Mouse (Mus musculus) Patski (cell line): Measurements from ENCODE around the gene Lzts2. TPM values are rescaled to one million over a fixed set of nuclear protein-coding genes. Genes with fewer than 3 reads are reported as not detected.
A peak's percentile ranks its signal among the peaks of the same experiment; 100 is the strongest.

ENCODE experiments used
- ATAC-seq: fragments of 100-300 bp; one replicate; pipeline ENCODE4 v1.8.0; 2021
- CTCF ChIA-PET: fragments of 350-600 bp; sonication (Branson Sonifier 250); formaldehyde crosslinking; loops from one replicate; lab custom pipeline; 2022; ENCODE audit warnings: inconsistent platforms; lab: Charles Lee
- POLR2A ChIA-PET: fragments of 350-600 bp; sonication (Branson Sonifier 250); formaldehyde crosslinking; loops from one replicate; lab custom pipeline; 2022; ENCODE audit warnings: antibody characterized with exemption, inconsistent platforms; lab: Charles Lee
- DNase-seq: peaks from one replicate; pipeline ENCODE4 v3.0.0-alpha.2; 2011; ENCODE audit warnings: low read depth, low spot score
- H3K27me3 ChIP-seq: fragments of 371-371 bp; one replicate; pipeline ENCODE4 v1.5.1; 2021
- CTCF ChIP-seq: fragments of 100-300 bp; IDR thresholded peaks from one replicate; pipeline ENCODE4 v1.5.1; 2021
- in situ Hi-C: fragments of 300-500 bp; cut with MboI; formaldehyde crosslinking; loops from 3 replicates; pipeline ENCODE4 v1.11.1; 2018; ENCODE audit warnings: low pct_unique_long_range_greater_than_20kb, mixed read lengths
- polyA plus RNA-seq: library from polyadenylated mRNA; unstranded; gene quantifications from one replicate; pipeline ENCODE4 v1.2.3, GENCODE M21; 2021

Gene Lzts2
- polyA plus RNA-seq, 1 experiment from 2014 or later: 114 TPM

GRCm38 (mm10) chr19:45045236-45045635 is 31.0 kb downstream of the Lzts2 start:
- in situ Hi-C loops: no loop called here
- DNase-seq: no peak

GRCm38 (mm10) chr19:45045651-45046050 is 31.4 kb downstream of the Lzts2 start, which contains the start of gene Pdzd7:
Gene Pdzd7 (minus strand): TSS chr19:45045717.
- POLR2A ChIA-PET: no interaction called here
- in situ Hi-C loops: no loop called here
- TF ChIP-seq CTCF: no peak
- ATAC-seq (no peak), DNase-seq (no peak)
- H3K27me3 ChIP-seq: peaks cover 5% of the 10 kb centered on the region
- CTCF ChIA-PET: interaction anchor here (1.0 to 4.0 kb wide), 4 partner anchors 8 to 33 kb away, joined by 3 to 31 read pairs (median 8); no protein-coding TSS in a partner anchor

More at GRCm38 (mm10) chr19:45045236-45045635, 31.0 kb downstream of the Lzts2 start:
- ChIA-PET POLR2A (no interaction called here), CTCF (interaction anchor here (1.6 to 4.0 kb wide), 3 partner anchors 9 to 14 kb away, joined by 5 to 31 read pairs (median 11); no protein-coding TSS in a partner anchor)
- no peak for TF ChIP-seq CTCF
- ATAC-seq: no peak
- peaks cover 9% of the 10 kb centered on the region for H3K27me3 ChIP-seq

GRCm38 (mm10) chr19:45046523-45047321 is 32.5 kb downstream of the Lzts2 start:
- ATAC-seq: no peak
- peaks cover 4% of the 10 kb centered on the region for H3K27me3 ChIP-seq
- CTCF ChIA-PET: interaction anchor here (0.8 to 4.0 kb wide), 12 partner anchors 8 to 150 kb away, joined by 3 to 31 read pairs (median 5); partner anchors contain the start of genes Kazald1 and Lzts2
- in situ Hi-C loops: no loop called here
- POLR2A ChIA-PET: interaction anchor here (0.7 to 2.9 kb wide), 8 partner anchors 9 to 34 kb away, joined by 3 to 14 read pairs (median 4); partner anchors contain the start of gene Lzts2
- no peak for TF ChIP-seq CTCF
- DNase-seq: no peak

- peak; percentile 83 for ATAC-seq
- no peak for TF ChIP-seq CTCF
- CTCF ChIA-PET: interaction anchor here (1.0 to 4.0 kb wide), 10 partner anchors 7 to 34 kb away, joined by 3 to 31 read pairs (median 8); partner anchors contain the start of genes Kazald1 and Lzts2
- peak; percentile 77 for DNase-seq
- POLR2A ChIA-PET: interaction anchor here (0.8 to 2.9 kb wide), 7 partner anchors 8 to 35 kb away, joined by 3 to 14 read pairs (median 4); partner anchors contain the start of gene Lzts2
- H3K27me3 ChIP-seq: peaks cover 4% of the 10 kb centered on the region
- in situ Hi-C loops: no loop called here
Measured at GRCm38 (mm10) chr19:45047417-45047934, 33.3 kb downstream of the Lzts2 start, which contains the start of gene Sfxn3. Gene Sfxn3 (plus strand): TSS chr19:45047503.

GRCm38 (mm10) chr19:45047935-45048643 is 33.9 kb downstream of the Lzts2 start:
- H3K27me3 ChIP-seq: peaks cover 4% of the 10 kb centered on the region
- DNase-seq (no peak), ATAC-seq (peak; percentile 9)
- in situ Hi-C loops: no loop called here
- TF ChIP-seq CTCF: no peak
- ChIA-PET CTCF (interaction anchor here (0.9 to 4.0 kb wide), 9 partner anchors 9 to 34 kb away, joined by 3 to 31 read pairs (median 11); partner anchors contain the start of genes Kazald1 and Lzts2), POLR2A (interaction anchor here (0.9 to 2.9 kb wide), 7 partner anchors 8 to 35 kb away, joined by 3 to 14 read pairs (median 4); partner anchors contain the start of gene Lzts2)

GRCm38 (mm10) chr19:45048644-45049365 is 34.6 kb downstream of the Lzts2 start:
- in situ Hi-C loops: no loop called here
- ATAC-seq (no peak), DNase-seq (no peak)
- POLR2A ChIA-PET: interaction anchor here (0.9 to 2.9 kb wide), 3 partner anchors 10 to 27 kb away, joined by 3 to 14 read pairs (median 4); no protein-coding TSS in a partner anchor
- CTCF ChIA-PET: interaction anchor here (0.9 to 4.0 kb wide), 6 partner anchors 8 to 35 kb away, joined by 3 to 31 read pairs (median 14); partner anchors contain the start of genes Kazald1 and Lzts2
- peaks cover 4% of the 10 kb centered on the region for H3K27me3 ChIP-seq
- TF ChIP-seq CTCF: no peak

- no peak for TF ChIP-seq CTCF
- ChIA-PET CTCF (interaction anchor here (2.8 kb wide), 1 partner anchor 36 kb away, joined by 18 read pairs; the partner anchor contains the start of gene Lzts2), POLR2A (no interaction called here)
- in situ Hi-C loops: no loop called here
- H3K27me3 ChIP-seq: peaks cover 1% of the 10 kb centered on the region
- ATAC-seq: no peak
- DNase-seq: no peak
Measured at GRCm38 (mm10) chr19:45049523-45049922, 35.3 kb downstream of the Lzts2 start.

- no peak for TF ChIP-seq CTCF
- CTCF ChIA-PET: interaction anchor here (1.3 to 1.9 kb wide), 2 partner anchors 8 to 16 kb away, joined by 3 to 5 read pairs; partner anchors contain the start of gene Pdzd7
- DNase-seq: no peak
- in situ Hi-C loops: no loop called here
- no peaks in the 10 kb centered on the region for H3K27me3 ChIP-seq
- POLR2A ChIA-PET: no interaction called here
- no peak for ATAC-seq
Measured at GRCm38 (mm10) chr19:45053451-45053850, 39.2 kb downstream of the Lzts2 start.
